Mouse (Mus musculus) lung, postnatal 14 days (tissue): ENCODE data around the gene Adarb2.

ENCODE experiments used
- DNase-seq: peaks from one replicate; pipeline ENCODE4 v3.0.0; 2021

The Adarb2 gene

DNA sequence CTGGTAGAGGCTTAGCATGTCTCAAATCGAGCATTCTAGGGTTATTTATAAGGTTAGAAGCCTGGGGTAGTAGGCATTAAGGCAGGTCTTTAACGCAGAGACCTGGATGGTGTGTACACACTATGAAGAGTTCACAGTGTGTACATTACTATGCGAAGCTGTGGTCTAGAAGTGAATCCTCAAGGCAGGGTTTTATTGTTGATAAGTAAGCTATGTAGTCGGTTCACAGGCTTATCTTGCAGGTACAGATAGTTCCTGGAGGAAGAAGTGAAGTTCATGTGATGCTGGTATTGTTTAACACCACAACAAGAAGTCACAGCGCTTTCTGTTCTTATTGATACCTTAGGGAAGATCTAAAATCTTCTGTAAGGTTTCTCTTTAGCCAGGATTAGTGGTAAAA lies 290.7 kb downstream of the Adarb2 start:
- DNase-seq, result no peak

DNA sequence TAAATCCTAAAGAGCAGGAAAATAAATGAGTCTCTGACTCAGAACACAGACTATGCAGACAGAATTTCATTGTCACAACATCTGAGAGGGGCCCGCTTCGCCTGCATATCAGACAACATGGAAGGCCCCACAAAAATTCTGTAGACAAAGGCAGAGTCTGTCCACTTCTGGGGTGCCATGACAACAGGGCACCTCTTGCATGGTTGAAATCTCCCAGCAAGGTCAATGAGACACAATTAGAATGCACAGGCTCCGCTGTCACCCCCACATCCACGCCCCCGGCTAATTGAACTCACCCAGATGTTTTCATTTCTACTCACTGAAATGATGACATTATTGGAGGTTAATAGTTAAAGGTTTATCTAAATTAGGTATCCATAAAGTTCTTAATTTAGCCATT lies 296.9 kb downstream of the Adarb2 start:
- no peak for DNase-seq

GRCm38 (mm10) chr13:8511069-8511817 lies 308.6 kb downstream of the Adarb2 start:
- DNase-seq, result no peak

- DNase-seq, result no peak
Observed at GRCm38 (mm10) chr13:8515979-8516715, 313.5 kb downstream of the Adarb2 start.

DNA sequence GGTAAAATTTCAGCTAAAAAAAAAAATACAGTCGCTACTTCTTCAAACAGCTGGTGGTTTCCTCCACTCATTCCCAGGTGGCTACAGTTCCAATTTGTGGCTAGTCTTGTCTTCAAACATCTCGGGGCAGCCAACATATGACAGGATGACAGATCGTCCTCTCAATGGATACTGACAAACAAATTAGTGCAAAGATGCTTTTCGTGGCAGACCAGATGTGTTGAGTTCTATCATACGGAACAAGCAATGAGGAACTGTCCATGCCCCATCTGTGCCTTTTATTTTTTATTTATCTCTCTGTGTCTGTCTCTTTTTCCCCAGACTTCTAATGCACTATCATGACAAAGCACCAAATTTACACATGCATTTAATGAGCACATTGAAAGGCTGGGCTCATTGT lies 316.5 kb downstream of the Adarb2 start:
- no peak for DNase-seq

GRCm38 (mm10) chr13:8525748-8526631 lies 323.3 kb downstream of the Adarb2 start:
- DNase-seq, result no peak

DNA sequence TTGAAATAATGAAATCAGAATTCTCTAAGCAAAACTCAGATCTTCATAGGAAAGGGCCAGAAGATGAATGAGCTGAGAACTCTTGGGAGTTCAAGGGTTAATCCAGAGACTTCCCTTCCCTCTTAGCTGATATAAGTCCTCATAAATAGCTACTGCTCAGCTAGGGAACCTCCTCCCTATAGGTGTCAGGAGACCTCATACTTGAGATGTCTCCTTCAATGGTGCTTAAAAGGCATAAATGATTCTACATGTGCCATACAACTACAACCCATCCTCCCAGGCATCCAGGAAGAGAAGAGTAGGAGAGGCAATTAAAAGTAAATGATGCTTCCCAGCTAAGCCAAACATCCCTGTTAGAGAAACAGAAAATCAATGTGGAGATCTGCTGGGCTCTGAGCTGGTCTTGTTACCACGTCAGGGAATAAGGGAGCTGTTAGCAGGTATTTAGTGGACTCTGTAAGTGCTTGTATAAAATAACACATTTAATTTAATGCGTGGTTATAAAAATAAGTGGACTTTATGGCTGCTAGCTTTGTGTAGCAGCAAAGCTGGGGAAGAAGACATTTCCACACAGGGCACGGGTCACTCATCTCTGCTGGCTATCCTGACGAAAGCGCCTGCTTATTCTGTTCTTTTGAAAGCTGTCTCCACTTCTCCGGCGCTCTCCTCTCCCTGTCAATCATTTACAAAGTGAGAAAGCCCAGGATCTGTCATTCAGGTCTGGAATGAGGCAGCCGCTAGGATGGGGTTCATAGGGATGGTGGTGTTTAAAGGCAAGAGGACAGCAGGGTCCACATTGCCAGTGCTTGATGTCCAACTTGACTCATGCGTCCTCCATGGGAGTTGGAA lies 331.8 kb downstream of the Adarb2 start:
- DNase-seq, result no peak

- DNase-seq, result no peak
Observed at GRCm38 (mm10) chr13:8538481-8538880, 335.8 kb downstream of the Adarb2 start.

DNA sequence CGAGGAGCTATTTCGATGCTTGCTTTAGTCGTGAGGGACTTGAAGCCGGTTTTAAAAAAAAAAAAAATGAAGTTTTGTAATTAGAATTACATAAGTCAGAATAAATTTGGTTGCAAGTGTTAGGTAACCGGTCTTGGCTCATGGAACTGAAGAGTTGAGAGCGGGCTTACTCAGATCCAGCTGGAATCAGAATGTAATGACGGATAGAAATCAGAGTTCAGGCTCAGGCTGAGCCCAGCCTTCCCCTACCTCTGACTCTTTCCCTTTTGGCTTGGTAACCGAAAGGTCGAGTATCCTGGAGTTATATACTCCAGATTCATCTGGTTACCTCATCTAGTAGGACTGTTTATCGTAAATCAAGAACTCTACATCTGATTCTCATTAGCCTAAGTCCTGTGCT lies 336.2 kb downstream of the Adarb2 start:
- DNase-seq, result no peak

GRCm38 (mm10) chr13:8542684-8543083 lies 340.0 kb downstream of the Adarb2 start:
- no peak for DNase-seq

GRCm38 (mm10) chr13:8552242-8552641 lies 349.6 kb downstream of the Adarb2 start:
- no peak for DNase-seq

GRCm38 (mm10) chr13:8557784-8558183 lies 355.1 kb downstream of the Adarb2 start:
- no peak for DNase-seq

GRCm38 (mm10) chr13:8560485-8560884 lies 357.8 kb downstream of the Adarb2 start:
- no peak for DNase-seq

GRCm38 (mm10) chr13:8563161-8563560 lies 360.5 kb downstream of the Adarb2 start:
- DNase-seq, result no peak

DNA sequence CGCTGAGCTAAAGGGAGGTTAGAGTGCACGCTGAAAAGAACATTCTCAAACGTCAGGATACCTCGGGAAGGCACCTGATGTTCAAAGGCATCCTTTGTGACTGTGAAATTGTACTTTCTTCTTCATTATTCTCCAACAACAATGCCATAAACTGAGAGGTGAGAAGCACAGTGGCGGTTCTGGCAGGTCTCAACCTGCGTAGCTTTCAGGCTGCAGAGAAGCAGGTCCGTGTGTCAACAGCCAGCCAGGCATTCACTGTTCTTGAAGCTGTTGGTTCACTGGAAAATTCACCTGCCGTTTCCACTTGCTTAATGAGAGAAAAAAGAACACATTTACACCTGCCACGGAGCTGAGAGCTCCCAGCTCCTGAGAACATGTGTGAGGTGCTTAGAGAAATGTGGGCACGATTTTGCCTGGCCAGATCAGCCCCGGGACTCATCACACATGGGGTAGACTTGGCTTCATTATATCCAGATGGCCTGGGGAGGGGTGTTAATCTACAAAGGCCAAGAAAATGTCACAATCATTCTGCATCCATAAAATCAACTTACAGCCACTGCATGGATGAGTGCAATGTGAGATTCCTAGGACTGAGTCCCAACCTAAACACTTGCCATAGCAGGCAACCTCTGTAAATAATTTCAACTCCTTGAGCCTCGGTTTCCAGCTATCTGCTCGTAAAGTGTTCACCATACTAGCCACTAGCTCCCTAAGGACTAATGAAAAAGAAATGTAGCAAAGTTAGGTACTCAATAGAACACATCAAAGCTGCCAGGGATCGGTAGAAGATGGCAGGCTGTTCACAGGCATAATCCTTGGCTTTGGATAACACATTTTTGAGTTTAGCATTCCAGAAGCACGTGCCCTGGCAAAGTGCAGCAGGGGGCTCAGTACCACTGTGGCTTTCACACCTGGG lies 364.7 kb downstream of the Adarb2 start:
- no peak for DNase-seq

- DNase-seq, result no peak
Observed at GRCm38 (mm10) chr13:8570269-8570668, 367.6 kb downstream of the Adarb2 start.

GRCm38 (mm10) chr13:8573908-8574307 lies 371.2 kb downstream of the Adarb2 start:
- no peak for DNase-seq

GRCm38 (mm10) chr13:8584257-8585005 lies 381.8 kb downstream of the Adarb2 start:
- DNase-seq, result no peak

DNA sequence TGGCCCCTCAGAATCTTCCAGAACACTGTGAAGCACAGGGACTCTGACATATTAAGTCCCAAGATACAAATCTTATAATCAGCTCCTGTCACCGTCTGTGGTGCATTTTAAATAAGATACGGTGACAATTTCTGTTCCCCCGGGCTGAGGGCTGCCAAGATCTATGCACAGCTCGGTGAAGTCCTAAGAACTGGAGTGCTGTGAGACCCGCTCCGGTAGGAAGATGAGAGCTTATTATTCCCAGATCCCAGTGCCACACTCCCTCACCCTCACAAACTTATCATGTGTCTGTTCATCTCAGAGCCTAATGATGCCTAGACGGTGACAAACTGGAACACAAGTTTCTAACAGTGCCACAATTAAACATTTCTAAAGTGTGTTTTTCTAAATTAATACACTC lies 384.8 kb downstream of the Adarb2 start:
- DNase-seq, result no peak

- no peak for DNase-seq
Observed at GRCm38 (mm10) chr13:8590460-8590859, 387.8 kb downstream of the Adarb2 start.
